Mouse (Mus musculus) CD4-positive helper T cell, adult 2 months (primary cell): ENCODE data around the gene Litaf.

Source experiments
- DNase-seq: peaks from one replicate; pipeline ENCODE4 v3.0.0-alpha.2; 2012; ENCODE audit warnings: low read depth, missing footprints, low spot score

Gene Litaf

GRCm38 (mm10) chr16:11022113-11022489 is 43.9 kb downstream of the Litaf start:
- DNase-seq, result no peak

- no peak for DNase-seq
These were observed 44.4 kb downstream of the Litaf start for GRCm38 (mm10) chr16:11021403-11022112.

GRCm38 (mm10) chr16:11017807-11018595 is 48.0 kb downstream of the Litaf start:
- DNase-seq, result no peak

GRCm38 (mm10) chr16:11016353-11016752 is 49.6 kb downstream of the Litaf start:
- no peak for DNase-seq

- peak; percentile 30 for DNase-seq
These were observed 51.5 kb downstream of the Litaf start for GRCm38 (mm10) chr16:11014407-11014806.

- peak; percentile 55 for DNase-seq
These were observed 52.4 kb downstream of the Litaf start for GRCm38 (mm10) chr16:11013464-11014147.

GRCm38 (mm10) chr16:11012571-11013463 is 53.1 kb downstream of the Litaf start:
- peak; percentile 84 for DNase-seq

- no peak for DNase-seq
These were observed 54.0 kb downstream of the Litaf start for GRCm38 (mm10) chr16:11011939-11012338.

GRCm38 (mm10) chr16:11011206-11011605 is 54.8 kb downstream of the Litaf start:
- no peak for DNase-seq

- DNase-seq, result no peak
These were observed 55.7 kb downstream of the Litaf start for GRCm38 (mm10) chr16:11010270-11010669.

- DNase-seq, result no peak
These were observed 57.6 kb downstream of the Litaf start for GRCm38 (mm10) chr16:11008162-11008991.

- no peak for DNase-seq
These were observed 59.9 kb downstream of the Litaf start for GRCm38 (mm10) chr16:11006100-11006499.

- DNase-seq, result no peak
These were observed 64.0 kb downstream of the Litaf start for GRCm38 (mm10) chr16:11001703-11002659.

- no peak for DNase-seq
These were observed 66.1 kb downstream of the Litaf start for GRCm38 (mm10) chr16:10999809-11000208.

GRCm38 (mm10) chr16:10998224-10998623 is 67.7 kb downstream of the Litaf start:
- no peak for DNase-seq

- DNase-seq, result no peak
These were observed 69.4 kb downstream of the Litaf start for GRCm38 (mm10) chr16:10996576-10996975.

GRCm38 (mm10) chr16:10993032-10993744 is 72.8 kb downstream of the Litaf start:
- DNase-seq, result peak; percentile 92
